Mouse (Mus musculus) neural tube, embryonic 12.5 days (tissue): ENCODE results near the gene Spata32. TPM values are rescaled to one million over a fixed set of nuclear protein-coding genes. Genes with fewer than 3 reads are reported as not detected.

Source experiments
- ATAC-seq: fragments of 200-750 bp; cut with Nextera tagmentation; 2 replicates; pipeline ENCODE4 v1.8.0; 2017; ENCODE audit warnings: low read depth, mild to moderate bottlenecking, moderate TSS enrichment, moderate library complexity; ENCODE audit not compliant: low FRiP score
- H3K27ac ChIP-seq: fragments of 300-500 bp; sonication (generic); 2 replicates; pipeline ENCODE4 v1.5.1; 2016
- H3K27me3 ChIP-seq: fragments of 300-500 bp; sonication (generic); replicated peaks from 2 replicates; pipeline ENCODE4 v1.6.1; 2016; ENCODE audit warnings: mild to moderate bottlenecking
- H3K36me3 ChIP-seq: fragments of 300-500 bp; sonication (generic); 2 replicates; pipeline ENCODE4 v1.6.1; 2016; ENCODE audit warnings: mild to moderate bottlenecking
- H3K4me1 ChIP-seq: fragments of 300-500 bp; sonication (generic); 2 replicates; pipeline ENCODE4 v1.6.1; 2016
- H3K4me2 ChIP-seq: fragments of 300-500 bp; sonication (generic); replicated peaks from 2 replicates; pipeline ENCODE4 v1.6.1; 2016; ENCODE audit warnings: mild to moderate bottlenecking
- H3K4me3 ChIP-seq: fragments of 300-500 bp; sonication (generic); 2 replicates; pipeline ENCODE4 v1.5.1; 2016
- H3K9ac ChIP-seq: fragments of 300-500 bp; sonication (generic); 2 replicates; pipeline ENCODE4 v1.6.1; 2016; ENCODE audit warnings: mild to moderate bottlenecking
- H3K9me3 ChIP-seq: fragments of 300-500 bp; sonication (generic); 2 replicates; pipeline ENCODE4 v1.6.1; 2016; ENCODE audit warnings: mild to moderate bottlenecking
- WGBS: fragments of 180-500 bp; shearing (Covaris S2); methylation state at CpG from one replicate; pipeline ENCODE4 v1.1.7; 2016; 5-methylcytosine and 5-hydroxymethylcytosine counted together
- polyA plus RNA-seq: library from polyadenylated mRNA; unstranded; fragments of >200 nt; fragmentation: Nextera tagmentation; extraction: Ambion mirVana; gene quantifications from 2 replicates; pipeline ENCODE4 v1.2.1, GENCODE M21; 2016

Gene Spata32
- polyA plus RNA-seq: 0.18 and 0.31 TPM in 2 replicates

DNA sequence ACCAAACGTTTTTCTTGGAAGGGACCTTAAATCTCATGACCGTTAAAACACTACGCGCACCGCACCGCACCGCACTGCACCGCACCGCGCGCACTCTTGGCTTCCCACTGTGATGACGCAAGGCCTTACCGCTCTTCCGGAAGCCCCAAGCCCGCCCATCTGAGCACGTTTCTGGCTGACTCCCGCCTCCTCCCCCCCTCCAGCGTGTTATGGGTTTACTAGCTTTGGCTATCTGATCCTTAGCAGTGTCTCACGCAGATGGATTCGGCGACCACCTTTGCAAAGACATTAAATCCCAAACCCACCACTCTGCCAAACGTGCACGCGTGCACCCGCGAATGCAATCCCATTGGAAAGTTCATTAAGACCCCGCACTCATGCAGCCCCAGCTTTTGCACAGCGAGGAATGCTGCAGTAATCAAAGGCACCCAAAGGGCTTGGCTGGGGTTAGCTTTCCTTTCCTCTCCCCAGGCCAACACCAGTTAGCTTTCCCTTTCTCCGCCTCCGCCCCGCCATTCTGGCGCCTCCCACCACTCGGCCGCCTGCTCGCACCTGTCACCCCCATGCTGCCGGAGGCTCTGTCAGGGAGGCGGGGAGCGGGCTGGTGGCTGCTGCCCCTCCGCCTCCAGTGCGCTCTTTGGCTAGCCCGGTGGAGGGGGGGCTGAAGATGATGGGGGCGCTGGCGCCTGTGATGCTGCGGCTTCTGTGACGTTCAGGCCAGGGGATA, at the start of gene Spata32:
Gene Spata32, minus strand, starts transcription at position 643 of the 727 bp plus-strand sequence.
- peaks cover 18% of the 10 kb centered on the region; the same call in 1 of the 2 replicates for H3K36me3 ChIP-seq
- under 1% methylated on average over 45 of the region's 45 CpGs for WGBS
- peak within 1 kb of the TSS; percentile 93 for H3K4me2 ChIP-seq
- H3K4me1 ChIP-seq: peaks cover 10% of the 10 kb centered on the region
- peaks cover 9% of the 10 kb centered on the region for H3K27me3 ChIP-seq
- H3K4me3 ChIP-seq: peak within 1 kb of the TSS; percentile 47
- no peak within 1 kb of the TSS for H3K27ac ChIP-seq
- peaks cover 4% of the 10 kb centered on the region; the same call in 1 of the 2 replicates for H3K9me3 ChIP-seq
- peak; percentile 89 for ATAC-seq
- H3K9ac ChIP-seq: peak within 1 kb of the TSS; percentile 52

DNA sequence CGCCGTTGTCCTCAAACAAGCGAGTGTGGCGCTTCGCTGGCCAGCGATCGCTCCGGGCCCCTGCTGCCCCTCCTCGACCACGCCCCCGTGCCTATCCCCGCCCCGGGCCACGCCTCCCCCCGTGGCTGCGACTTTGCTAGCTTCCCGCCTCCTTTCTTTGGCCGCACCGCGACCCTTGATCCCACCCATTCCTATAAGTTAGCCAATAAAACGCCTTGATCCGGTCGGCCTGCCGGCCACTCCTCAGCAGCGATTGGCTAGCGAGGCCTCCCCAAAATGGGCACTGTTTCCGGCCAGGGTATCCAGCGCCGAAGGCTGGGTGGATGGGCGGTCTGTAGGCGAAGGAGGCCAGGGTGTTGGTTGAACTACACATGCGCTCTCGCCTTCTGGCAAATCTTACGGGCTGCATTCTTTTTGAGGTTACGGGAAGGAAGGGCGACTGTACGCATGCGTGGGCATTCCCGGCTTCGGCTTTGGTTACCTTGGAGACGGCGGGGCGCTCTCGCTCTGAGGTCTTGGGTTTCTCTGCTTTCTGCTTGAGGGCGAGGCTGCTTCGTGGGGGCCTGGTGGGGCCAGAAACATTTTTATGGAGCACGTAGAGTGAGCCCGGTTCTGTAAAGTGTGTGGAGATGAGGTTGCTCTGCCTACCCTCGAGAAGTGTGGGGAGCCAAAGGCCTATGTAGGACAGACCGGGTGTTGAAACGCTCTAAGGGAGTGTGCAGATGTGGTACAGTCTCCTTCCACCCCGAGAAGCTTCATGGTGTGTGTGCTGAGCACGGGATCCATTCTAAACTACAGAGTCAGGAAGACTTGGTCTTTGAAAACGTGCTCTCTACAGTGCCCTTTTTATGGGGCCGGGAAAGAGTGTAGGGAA, 49.4 kb upstream of the Spata32 start, which contains the start of gene Map3k14:
Gene Map3k14, minus strand, starts transcription at position 127 of the 874 bp plus-strand sequence.
- Histone ChIP-seq H3K4me1 (peaks cover 37% of the 10 kb centered on the region), H3K27me3 (no peaks in the 10 kb centered on the region), H3K4me2 (peak within 1 kb of the TSS; percentile 77), H3K36me3 (no peaks in the 10 kb centered on the region), H3K4me3 (peak within 1 kb of the TSS; percentile 59), H3K9me3 (no peaks in the 10 kb centered on the region), H3K27ac (peak within 1 kb of the TSS; percentile 74; the same call in 1 of the 2 replicates), H3K9ac (peak within 1 kb of the TSS; percentile 73)
- under 1% methylated on average over 55 of the region's 55 CpGs for WGBS
- ATAC-seq: peak; percentile 99

GRCm38 (mm10) chr11:103266729-103267345, 48.6 kb upstream of the Spata32 start:
- Histone ChIP-seq H3K4me2 (peak overlapping the region; percentile 77), H3K27ac (peak overlapping the region; percentile 54; the same call in 1 of the 2 replicates), H3K9ac (peak overlapping the region; percentile 73), H3K9me3 (no peaks in the 10 kb centered on the region), H3K36me3 (no peaks in the 10 kb centered on the region), H3K27me3 (no peaks in the 10 kb centered on the region), H3K4me3 (peak overlapping the region; percentile 59), H3K4me1 (peaks cover 44% of the 10 kb centered on the region)
- 1% methylated on average over 41 of the region's 42 CpGs for WGBS
- ATAC-seq: peak; percentile 19

DNA sequence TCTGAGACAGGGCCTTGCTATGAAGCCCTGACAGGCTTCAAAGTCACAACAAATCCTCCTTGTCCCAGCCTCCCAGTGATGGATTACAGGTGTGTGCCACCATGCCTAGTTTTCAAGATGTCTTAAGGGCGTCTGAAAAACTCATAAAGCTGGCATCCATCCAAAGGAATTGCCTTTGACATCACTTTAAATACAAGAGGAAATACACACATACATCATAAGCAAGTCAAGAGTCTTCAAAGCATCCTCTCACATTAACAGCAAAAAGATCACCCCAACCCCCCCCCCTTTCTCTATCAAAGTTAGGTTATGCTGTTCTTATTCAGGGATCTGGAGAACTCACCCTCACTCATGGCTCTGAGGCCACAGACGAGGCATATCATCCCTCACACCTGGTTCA, 47.6 kb upstream of the Spata32 start:
- Histone ChIP-seq H3K4me1 (peaks cover 44% of the 10 kb centered on the region), H3K27me3 (no peaks in the 10 kb centered on the region), H3K36me3 (no peaks in the 10 kb centered on the region), H3K27ac (no peak overlapping the region), H3K9me3 (no peaks in the 10 kb centered on the region), H3K4me2 (peak overlapping the region; percentile 77), H3K9ac (0 out of 2 replicates have a peak overlapping the region, but pooled peaks have one; percentile 73), H3K4me3 (no peak overlapping the region)
- ATAC-seq: no peak
- 65% methylated on average over 2 of the region's 2 CpGs for WGBS

GRCm38 (mm10) chr11:103265211-103265610, 47.0 kb upstream of the Spata32 start:
- Histone ChIP-seq H3K27me3 (no peaks in the 10 kb centered on the region), H3K9ac (no peak overlapping the region), H3K4me2 (no peak overlapping the region; the same call in 1 of the 2 replicates), H3K4me3 (no peak overlapping the region), H3K36me3 (no peaks in the 10 kb centered on the region), H3K27ac (no peak overlapping the region), H3K9me3 (no peaks in the 10 kb centered on the region), H3K4me1 (peaks cover 44% of the 10 kb centered on the region)
- ATAC-seq: no peak
- WGBS: 48% methylated on average over 7 of the region's 7 CpGs

- ATAC-seq: no peak
- peaks cover 44% of the 10 kb centered on the region for H3K4me1 ChIP-seq
These were observed 46.3 kb upstream of the Spata32 start for GRCm38 (mm10) chr11:103264427-103265005.

GRCm38 (mm10) chr11:103263551-103263950, 45.3 kb upstream of the Spata32 start:
- 34% methylated on average over 10 of the region's 10 CpGs for WGBS
- no peak for ATAC-seq
- H3K27ac ChIP-seq: no peak overlapping the region
- H3K9ac ChIP-seq: no peak overlapping the region
- H3K27me3 ChIP-seq: no peaks in the 10 kb centered on the region
- H3K36me3 ChIP-seq: no peaks in the 10 kb centered on the region; the same call in 1 of the 2 replicates
- peak overlapping the region; percentile 18 for H3K4me2 ChIP-seq
- H3K4me3 ChIP-seq: no peak overlapping the region
- H3K9me3 ChIP-seq: no peaks in the 10 kb centered on the region
- peaks cover 44% of the 10 kb centered on the region for H3K4me1 ChIP-seq

More at GRCm38 (mm10) chr11:103264427-103265005, 46.3 kb upstream of the Spata32 start:
- Histone ChIP-seq H3K27me3 (no peaks in the 10 kb centered on the region), H3K4me2 (peak overlapping the region; percentile 30), H3K9me3 (no peaks in the 10 kb centered on the region), H3K27ac (no peak overlapping the region), H3K4me3 (no peak overlapping the region), H3K9ac (0 out of 2 replicates have a peak overlapping the region, but pooled peaks have one; percentile 17), H3K36me3 (no peaks in the 10 kb centered on the region)
- WGBS: 84% methylated on average over 20 of the region's 20 CpGs

DNA sequence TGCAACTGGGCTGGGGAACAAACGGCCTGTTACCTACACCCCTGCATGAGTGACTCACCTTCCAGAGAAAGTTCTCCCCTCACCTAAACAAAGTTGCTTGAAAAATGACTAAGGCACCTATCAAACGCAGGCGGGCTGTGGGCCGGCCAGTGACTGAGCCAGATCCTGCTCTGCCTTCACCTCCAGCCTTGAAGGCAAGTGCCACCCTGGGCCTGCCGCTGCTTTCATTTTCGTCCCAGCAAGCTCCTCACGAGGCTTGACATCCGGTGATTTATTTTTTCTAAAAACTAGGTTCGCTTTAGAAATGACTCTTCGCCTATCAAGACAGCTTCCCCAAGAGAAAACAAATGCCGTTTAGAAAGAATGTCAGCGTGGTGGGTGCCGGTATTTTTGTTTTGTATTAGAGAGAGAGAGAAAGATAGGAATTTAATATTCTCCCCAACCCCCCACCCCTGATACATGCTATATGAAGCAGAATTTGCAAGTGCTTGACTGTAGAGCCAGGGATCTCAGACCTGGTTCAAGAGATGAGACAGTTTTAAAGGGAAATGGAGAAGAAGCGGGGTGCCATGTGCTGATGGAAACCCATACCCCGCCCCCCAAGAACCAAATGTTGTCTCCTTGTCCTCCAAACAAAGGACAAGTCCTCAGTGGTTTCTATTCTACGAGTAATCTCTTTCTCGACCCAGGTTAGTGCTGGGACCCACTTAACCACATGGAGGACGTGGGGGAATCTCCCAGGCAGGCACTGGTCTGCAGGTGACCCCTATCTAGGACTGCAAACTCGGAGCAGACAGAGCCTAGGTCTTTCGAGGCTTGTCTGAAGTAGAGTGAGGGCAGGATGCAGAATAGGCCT, 44.4 kb upstream of the Spata32 start:
- Histone ChIP-seq H3K36me3 (no peaks in the 10 kb centered on the region; the same call in 1 of the 2 replicates), H3K4me1 (peaks cover 44% of the 10 kb centered on the region), H3K4me3 (no peak overlapping the region), H3K27me3 (no peaks in the 10 kb centered on the region), H3K4me2 (0 out of 2 replicates have a peak overlapping the region, but pooled peaks have one; percentile 1), H3K9me3 (no peaks in the 10 kb centered on the region), H3K9ac (0 out of 2 replicates have a peak overlapping the region, but pooled peaks have one; percentile 17), H3K27ac (no peak overlapping the region)
- WGBS: 65% methylated on average over 20 of the region's 20 CpGs
- no peak for ATAC-seq

DNA sequence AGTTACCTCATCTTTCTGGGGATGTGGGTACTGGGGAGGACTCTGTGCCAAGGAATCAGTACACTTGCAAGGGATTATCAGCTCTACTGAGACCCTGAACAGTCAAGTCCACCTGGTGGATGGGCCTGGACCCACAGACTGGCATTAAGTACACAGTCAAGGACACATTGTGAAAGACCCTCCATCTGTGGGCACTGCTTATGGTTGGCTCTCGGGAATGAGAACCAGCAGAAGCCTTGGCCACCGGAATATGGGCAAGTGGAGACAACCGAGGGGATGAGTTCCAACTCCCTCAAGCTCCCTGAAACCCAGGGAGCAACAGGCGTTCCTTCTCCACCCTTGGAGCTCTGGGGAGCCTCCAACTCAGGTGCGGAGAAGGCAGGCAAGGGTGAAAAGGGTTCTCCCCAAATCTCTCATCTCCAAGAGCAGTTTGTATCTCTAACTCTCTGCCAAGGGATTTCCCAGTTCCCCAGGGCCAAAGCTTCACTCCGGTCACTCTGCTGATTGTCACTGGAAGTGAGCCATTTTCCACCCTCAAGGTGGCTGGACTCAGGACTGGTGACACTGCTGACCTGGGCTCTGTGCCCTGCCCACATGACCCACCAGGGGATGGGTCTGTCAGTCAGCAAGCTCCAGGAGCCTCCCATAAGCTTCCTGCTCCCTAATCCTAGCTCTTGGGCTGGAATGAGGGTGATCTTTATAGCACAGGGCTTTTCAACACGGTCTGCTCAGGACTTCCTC, 43.6 kb upstream of the Spata32 start:
- Histone ChIP-seq H3K4me3 (no peak overlapping the region), H3K36me3 (no peaks in the 10 kb centered on the region; the same call in 1 of the 2 replicates), H3K27me3 (no peaks in the 10 kb centered on the region), H3K9me3 (no peaks in the 10 kb centered on the region), H3K4me1 (peaks cover 44% of the 10 kb centered on the region), H3K4me2 (no peak overlapping the region), H3K9ac (0 out of 2 replicates have a peak overlapping the region, but pooled peaks have one; percentile 17), H3K27ac (no peak overlapping the region)
- WGBS: 89% methylated on average over 7 of the region's 7 CpGs
- no peak for ATAC-seq

DNA sequence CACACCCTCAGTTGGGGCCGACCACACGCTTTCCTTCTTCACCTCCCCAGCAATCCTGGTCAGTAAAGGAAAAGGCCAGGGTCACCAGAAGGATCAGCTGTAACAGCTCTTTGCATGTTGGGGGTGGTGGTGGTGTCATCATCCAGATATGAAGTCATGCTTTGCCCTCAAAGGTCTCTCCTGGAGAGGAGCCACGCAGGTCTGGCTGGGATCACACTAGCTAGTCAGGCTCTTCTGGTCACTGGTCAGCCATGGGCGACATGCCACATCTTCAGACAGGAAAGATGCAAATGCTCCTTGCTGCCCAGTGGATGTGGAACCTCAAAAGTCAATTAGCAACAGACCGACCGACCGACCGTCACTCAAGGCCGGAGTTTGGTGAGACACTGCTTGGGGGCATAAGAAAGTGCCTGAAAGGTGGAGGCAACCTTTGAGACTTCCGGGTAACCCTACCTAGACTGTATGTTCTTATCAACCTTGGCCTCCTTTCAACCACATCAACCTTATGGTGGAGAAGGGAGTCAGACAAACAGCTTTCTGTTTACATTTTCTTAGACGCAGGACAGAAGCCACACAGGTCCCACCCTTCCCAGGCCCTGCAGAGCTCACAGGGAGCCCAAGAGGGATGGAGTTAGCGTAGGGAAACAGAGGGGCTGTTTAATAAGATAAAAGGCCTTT, 42.4 kb upstream of the Spata32 start:
- Histone ChIP-seq H3K4me3 (no peak overlapping the region), H3K27me3 (no peaks in the 10 kb centered on the region), H3K9ac (no peak overlapping the region), H3K4me1 (peaks cover 33% of the 10 kb centered on the region), H3K27ac (no peak overlapping the region), H3K4me2 (no peak overlapping the region), H3K9me3 (no peaks in the 10 kb centered on the region), H3K36me3 (no peaks in the 10 kb centered on the region; the same call in 1 of the 2 replicates)
- 90% methylated on average over 12 of the region's 12 CpGs for WGBS
- no peak for ATAC-seq
